20 mouse cellular contexts compared by ENCODE assay signal in the genomic region with DNA sequence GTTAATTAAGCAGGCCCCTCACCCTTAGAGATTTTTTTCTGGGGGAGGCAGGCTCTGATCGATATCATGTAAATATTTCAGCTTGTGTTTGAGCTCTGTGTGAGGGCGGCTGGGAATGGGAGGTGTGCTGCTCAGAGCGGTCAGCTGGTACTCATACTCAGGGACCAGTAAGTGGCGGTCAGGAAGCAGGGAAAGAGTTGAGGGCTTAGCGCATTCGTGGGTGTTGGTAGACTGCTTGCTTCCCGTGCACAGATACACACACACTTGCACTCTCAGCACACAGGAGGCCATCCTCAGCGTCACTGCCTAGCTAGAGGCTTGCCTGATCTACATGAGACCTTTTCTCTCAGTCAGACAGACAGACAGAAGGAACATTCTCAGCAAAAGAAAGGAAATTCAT.
DNase-seq lines count a peak whose midpoint lies in the region; ATAC-seq and TF ChIP-seq lines count a peak whose summit lies in the region.
"Had no signal": no experiment of that assay in that cellular context is flagged by ENCODE, and none has a peak within 500 bp of the region (broad histone marks: within the 10 kb centered on the region; RNA-seq: fewer than 3 reads in every experiment).

No protein-coding gene starts in this region.

- H3K4me2 ChIP-seq in forebrain, embryonic 11.5 days (ENCODE audit: low read depth, low read length, severe bottlenecking): no peak overlapping the region
- no peak overlapping the region for H3K4me2 ChIP-seq in heart, embryonic 11.5 days
- no peak overlapping the region for H3K4me2 ChIP-seq in kidney, postnatal 0 days (ENCODE audit: low read length)
- H3K4me2 ChIP-seq: embryonic facial prominence, embryonic 12.5 days; forebrain, embryonic 13.5 days; forebrain, embryonic 15.5 days had no signal

- no peaks in the 10 kb centered on the region for H3K4me1 ChIP-seq in forebrain, embryonic 11.5 days (replicated peaks; ENCODE audit: control insufficient read depth, insufficient read depth, low read length)
- H3K4me1 ChIP-seq in forebrain, embryonic 10.5 days: no peaks in the 10 kb centered on the region
- no peaks in the 10 kb centered on the region for H3K4me1 ChIP-seq in heart, embryonic 10.5 days
- H3K4me1 ChIP-seq in heart, embryonic 11.5 days (ENCODE audit: control insufficient read depth, insufficient read depth, low read length): no peaks in the 10 kb centered on the region
- no peaks in the 10 kb centered on the region for H3K4me1 ChIP-seq in kidney, postnatal 0 days (replicated peaks; ENCODE audit: insufficient read depth, low read length)
- H3K4me1 ChIP-seq in kidney, adult 2 months (ENCODE audit: control insufficient read depth, insufficient read depth, low read length): no peaks in the 10 kb centered on the region
- H3K4me1 ChIP-seq: embryonic facial prominence, embryonic 10.5 days; embryonic facial prominence, embryonic 12.5 days; forebrain, embryonic 13.5 days had no signal

- H3K9ac ChIP-seq in forebrain, embryonic 11.5 days (ENCODE audit: low read length): no peak overlapping the region
- H3K9ac ChIP-seq in heart, embryonic 11.5 days (ENCODE audit: low read depth, low read length): no peak overlapping the region
- H3K9ac ChIP-seq in kidney, postnatal 0 days (ENCODE audit: low read depth, low read length): no peak overlapping the region
- H3K9ac ChIP-seq: embryonic facial prominence, embryonic 12.5 days; forebrain, embryonic 13.5 days; forebrain, embryonic 15.5 days had no signal

- no peak for TF ChIP-seq CTCF in kidney, postnatal 0 days (IDR thresholded peaks at IDR 0.05; ENCODE audit: low read depth)
- TF ChIP-seq CTCF in kidney, adult 2 months (conservative IDR thresholded peaks at IDR 0.05; ENCODE audit: insufficient read depth, insufficient read length, low read depth, low read length): no peak

- H3K27me3 ChIP-seq in forebrain, embryonic 11.5 days (ENCODE audit: control insufficient read depth, insufficient read depth, low read length): no peaks in the 10 kb centered on the region
- H3K27me3 ChIP-seq in forebrain, embryonic 10.5 days (ENCODE audit: poor library complexity, severe bottlenecking): no peaks in the 10 kb centered on the region
- no peaks in the 10 kb centered on the region for H3K27me3 ChIP-seq in heart, embryonic 10.5 days (ENCODE audit: insufficient read depth, poor library complexity, severe bottlenecking)
- no peaks in the 10 kb centered on the region for H3K27me3 ChIP-seq in heart, embryonic 11.5 days (ENCODE audit: control insufficient read depth, insufficient read depth, low read length)
- no peaks in the 10 kb centered on the region for H3K27me3 ChIP-seq in kidney, postnatal 0 days (ENCODE audit: insufficient read depth, low read length)
- H3K27me3 ChIP-seq in kidney, adult 2 months (replicated peaks; ENCODE audit: control insufficient read depth, insufficient read depth, low read length): no peaks in the 10 kb centered on the region
- H3K27me3 ChIP-seq: CH12.LX; embryonic facial prominence, embryonic 12.5 days; forebrain, embryonic 13.5 days; forebrain, embryonic 15.5 days; Patski had no signal

- no peaks in the 10 kb centered on the region for H3K9me3 ChIP-seq in forebrain, embryonic 11.5 days (ENCODE audit: control insufficient read depth, low read length)
- no peaks in the 10 kb centered on the region for H3K9me3 ChIP-seq in forebrain, embryonic 10.5 days
- no peaks in the 10 kb centered on the region for H3K9me3 ChIP-seq in heart, embryonic 10.5 days
- H3K9me3 ChIP-seq in heart, embryonic 11.5 days (replicated peaks; ENCODE audit: control insufficient read depth, low read length): no peaks in the 10 kb centered on the region
- no peaks in the 10 kb centered on the region for H3K9me3 ChIP-seq in kidney, postnatal 0 days (replicated peaks; ENCODE audit: low read length)
- H3K9me3 ChIP-seq: embryonic facial prominence, embryonic 10.5 days; embryonic facial prominence, embryonic 12.5 days; forebrain, embryonic 13.5 days; forebrain, embryonic 15.5 days had no signal

- H3K27ac ChIP-seq in forebrain, embryonic 11.5 days (ENCODE audit: low read depth, low read length): no peak overlapping the region
- no peak overlapping the region for H3K27ac ChIP-seq in forebrain, embryonic 10.5 days
- H3K27ac ChIP-seq in heart, embryonic 10.5 days: no peak overlapping the region
- H3K27ac ChIP-seq in heart, embryonic 11.5 days (ENCODE audit: low read depth, low read length): no peak overlapping the region
- H3K27ac ChIP-seq in kidney, postnatal 0 days: no peak overlapping the region
- H3K27ac ChIP-seq in kidney, adult 2 months (ENCODE audit: insufficient read depth, low read depth, low read length): no peak overlapping the region
- H3K27ac ChIP-seq: embryonic facial prominence, embryonic 10.5 days; embryonic facial prominence, embryonic 12.5 days; forebrain, embryonic 13.5 days; forebrain, embryonic 15.5 days had no signal

- DNase-seq in forebrain, embryonic 11.5 days (ENCODE audit: low spot score): peak; percentile 32
- DNase-seq in forebrain, embryonic 10.5 days (ENCODE audit: extremely low spot score, low spot score): no peak
- peak; percentile 81 for DNase-seq in heart, adult 11 months
- no peak for DNase-seq in heart, adult 9 months (ENCODE audit: low spot score in 2 of 2)
- peak; percentile 70 for DNase-seq in heart, embryonic 10.5 days (ENCODE audit: low spot score)
- no peak for DNase-seq in kidney, postnatal 0 days (ENCODE audit: low spot score)
- no peak for DNase-seq in kidney, adult 2 months
- DNase-seq: adrenal gland, adult 8-10 months; adrenal gland, postnatal 14 days; adrenal gland, postnatal 36 days; B cell, adult 2 months had no signal

- 95% methylated on average over 8 of the region's 8 CpGs for WGBS in forebrain, embryonic 11.5 days
- 94% methylated on average over 8 of the region's 8 CpGs for WGBS in forebrain, embryonic 10.5 days
- 90% methylated on average over 8 of the region's 8 CpGs for WGBS in heart, embryonic 10.5 days
- 81% methylated on average over 8 of the region's 8 CpGs for WGBS in heart, embryonic 11.5 days (ENCODE audit: insufficient replicate concordance)
- WGBS in kidney, postnatal 0 days: 76% methylated on average over 8 of the region's 8 CpGs
- WGBS in kidney, adult 2 months: 80% methylated on average over 8 of the region's 8 CpGs

- TF ChIP-seq POLR2A in kidney, adult 2 months (IDR thresholded peaks at IDR 0.05; ENCODE audit: low read depth, low read length): no peak

- no peak overlapping the region for H3K4me3 ChIP-seq in forebrain, embryonic 11.5 days (ENCODE audit: low read depth, low read length)
- no peak overlapping the region for H3K4me3 ChIP-seq in forebrain, embryonic 10.5 days
- no peak overlapping the region for H3K4me3 ChIP-seq in heart, embryonic 10.5 days
- H3K4me3 ChIP-seq in heart, embryonic 11.5 days (ENCODE audit: low read depth, low read length): no peak overlapping the region
- H3K4me3 ChIP-seq in kidney, postnatal 0 days (replicated peaks; ENCODE audit: low read depth, low read length): no peak overlapping the region
- no peak overlapping the region for H3K4me3 ChIP-seq in kidney, adult 2 months (ENCODE audit: insufficient read depth, low read depth, low read length)
- H3K4me3 ChIP-seq: embryonic facial prominence, embryonic 10.5 days; embryonic facial prominence, embryonic 12.5 days; forebrain, embryonic 13.5 days; forebrain, embryonic 15.5 days had no signal

- H3K36me3 ChIP-seq in forebrain, embryonic 11.5 days (ENCODE audit: control insufficient read depth, insufficient read depth, low read length): no peaks in the 10 kb centered on the region
- H3K36me3 ChIP-seq in forebrain, embryonic 10.5 days (replicated peaks): peaks cover 42% of the 10 kb centered on the region
- peaks cover 50% of the 10 kb centered on the region for H3K36me3 ChIP-seq in heart, embryonic 10.5 days
- peaks cover 12% of the 10 kb centered on the region for H3K36me3 ChIP-seq in heart, embryonic 11.5 days (ENCODE audit: control insufficient read depth, insufficient read depth, low read length)
- H3K36me3 ChIP-seq in kidney, postnatal 0 days (ENCODE audit: insufficient read depth, low read length): peaks cover 36% of the 10 kb centered on the region
- peaks cover 5% of the 10 kb centered on the region for H3K36me3 ChIP-seq in kidney, adult 2 months (ENCODE audit: control insufficient read depth, insufficient read depth, low read length)

- ATAC-seq in forebrain, embryonic 11.5 days (replicated peaks; ENCODE audit: low FRiP score): no peak
- no peak for ATAC-seq in heart, embryonic 11.5 days (replicated peaks; ENCODE audit: insufficient number of reproducible peaks, low FRiP score, low TSS enrichment)
- ATAC-seq in kidney, postnatal 0 days (replicated peaks; ENCODE audit: low FRiP score, low read depth): 0 out of 2 replicates have a peak, but pooled peaks have one; percentile 21
- ATAC-seq: activated CD4-positive, CD25-positive, alpha-beta regulatory T cell, adult 4 months; CD4-positive, CD25-positive, alpha-beta regulatory T cell, adult 4 months; forebrain, embryonic 13.5 days; forebrain, embryonic 15.5 days; Patski had no signal

Comparison
In these comparisons a context has a peak if more than half of its experiments do, and no peak if none do; other contexts are left out.
1. DNase-seq: peak in forebrain, embryonic 11.5 days (single experiment), heart, adult 11 months (single experiment) and heart, embryonic 10.5 days (single experiment); none in forebrain, embryonic 10.5 days (single experiment), heart, adult 9 months (0 of 2), kidney, postnatal 0 days (single experiment) and kidney, adult 2 months (single experiment).